25 mouse cellular contexts compared by ENCODE assay signal in genomic region chr5:25162981-25163380, GRCm38 (mm10). TPM values are rescaled to one million over a fixed set of nuclear protein-coding genes. Genes with fewer than 3 reads are reported as not detected.
DNase-seq lines count a peak whose midpoint lies in the region; ATAC-seq and TF ChIP-seq lines count a peak whose summit lies in the region.
"Had no signal": no experiment of that assay in that cellular context is flagged by ENCODE, and none has a peak within 500 bp of the region (broad histone marks: within the 10 kb centered on the region; RNA-seq: fewer than 3 reads in every experiment).

No protein-coding gene starts in this region.

- no peak overlapping the region for H3K4me2 ChIP-seq in liver, postnatal 0 days (ENCODE audit: low read depth, low read length)
- no peak overlapping the region for H3K4me2 ChIP-seq in intestine, embryonic 14.5 days (ENCODE audit: low read length)
- H3K4me2 ChIP-seq in stomach, embryonic 14.5 days (replicated peaks; ENCODE audit: low read depth, low read length), result no peak overlapping the region
- H3K4me2 ChIP-seq in forebrain, embryonic 12.5 days, result no peak overlapping the region
- H3K4me2 ChIP-seq: embryonic facial prominence, embryonic 12.5 days; heart, embryonic 13.5 days; hindbrain, embryonic 12.5 days had no signal

- TF ChIP-seq CTCF in liver, postnatal 0 days (IDR thresholded peaks at IDR 0.05; ENCODE audit: low read depth), result no peak

- H3K36me3 ChIP-seq in liver, postnatal 0 days (replicated peaks; ENCODE audit: insufficient read depth, low read length), result no peaks in the 10 kb centered on the region
- H3K36me3 ChIP-seq in intestine, embryonic 14.5 days (ENCODE audit: control insufficient read depth, insufficient read depth, low read length), result no peaks in the 10 kb centered on the region
- no peaks in the 10 kb centered on the region for H3K36me3 ChIP-seq in stomach, embryonic 14.5 days (ENCODE audit: control insufficient read depth, insufficient read depth, low read length)
- H3K36me3 ChIP-seq in forebrain, embryonic 12.5 days (replicated peaks), result no peaks in the 10 kb centered on the region
- H3K36me3 ChIP-seq: embryonic facial prominence, embryonic 12.5 days; heart, embryonic 13.5 days; hindbrain, embryonic 12.5 days had no signal

- TF ChIP-seq EP300 in liver, postnatal 0 days (IDR thresholded peaks at IDR 0.05; ENCODE audit: low read depth), result no peak

- no peaks in the 10 kb centered on the region for H3K9me3 ChIP-seq in liver, postnatal 0 days (ENCODE audit: low read length)
- no peaks in the 10 kb centered on the region for H3K9me3 ChIP-seq in intestine, embryonic 14.5 days (ENCODE audit: control insufficient read depth, low read length)
- no peaks in the 10 kb centered on the region for H3K9me3 ChIP-seq in stomach, embryonic 14.5 days (ENCODE audit: control insufficient read depth, low read depth, low read length)
- H3K9me3 ChIP-seq in forebrain, embryonic 12.5 days, result no peaks in the 10 kb centered on the region
- H3K9me3 ChIP-seq: embryonic facial prominence, embryonic 12.5 days; heart, embryonic 13.5 days; hindbrain, embryonic 12.5 days had no signal

- H3K27ac ChIP-seq in liver, postnatal 0 days (ENCODE audit: low read depth), result peak overlapping the region; percentile 92
- H3K27ac ChIP-seq in intestine, embryonic 14.5 days (ENCODE audit: low read depth), result no peak overlapping the region
- H3K27ac ChIP-seq in stomach, embryonic 14.5 days (ENCODE audit: low read length), result no peak overlapping the region
- no peak overlapping the region for H3K27ac ChIP-seq in forebrain, embryonic 12.5 days
- H3K27ac ChIP-seq: embryonic facial prominence, embryonic 12.5 days; heart, embryonic 13.5 days; hindbrain, embryonic 12.5 days had no signal

- no peak for DNase-seq in liver, postnatal 0 days
- DNase-seq in liver, result no peak
- DNase-seq in intestine, embryonic 14.5 days (ENCODE audit: low spot score), result peak; percentile 35
- no peak for DNase-seq in adrenal gland, postnatal 10 days
- no peak for DNase-seq in gastrocnemius, postnatal 36 days
- DNase-seq: adrenal gland, adult 8-10 months; cerebellum, adult 11-12 months; cerebellum, adult 9-10 months; cerebellum, postnatal 25 days; gastrocnemius, postnatal 10 days; heart, postnatal 4 days had no signal

- intact Hi-C loops in gastrocnemius, postnatal 36 days (cut with DNase I), result no loop called here

- no peak for ATAC-seq in liver, postnatal 0 days
- 0 out of 2 replicates have a peak, but pooled peaks have one; percentile 43 for ATAC-seq in intestine, embryonic 14.5 days (replicated peaks; ENCODE audit: low FRiP score, low TSS enrichment, low read depth)
- peak; percentile 81 for ATAC-seq in stomach, embryonic 14.5 days (ENCODE audit: insufficient number of reproducible peaks, insufficient read depth, low FRiP score, low read depth)
- no peak for ATAC-seq in forebrain, embryonic 12.5 days (ENCODE audit: low FRiP score)
- ATAC-seq: forebrain, embryonic 16.5 days had no signal

- peaks cover 8% of the 10 kb centered on the region for H3K4me1 ChIP-seq in liver, postnatal 0 days (ENCODE audit: insufficient read depth)
- no peaks in the 10 kb centered on the region for H3K4me1 ChIP-seq in intestine, embryonic 14.5 days (replicated peaks; ENCODE audit: control insufficient read depth, insufficient read depth, low read length)
- no peaks in the 10 kb centered on the region for H3K4me1 ChIP-seq in stomach, embryonic 14.5 days (ENCODE audit: control insufficient read depth, insufficient read depth, low read length)
- H3K4me1 ChIP-seq in forebrain, embryonic 12.5 days, result peaks cover 5% of the 10 kb centered on the region; the same call in 1 of the 2 replicates
- H3K4me1 ChIP-seq: embryonic facial prominence, embryonic 12.5 days; hindbrain, embryonic 12.5 days had no signal

- WGBS in liver, postnatal 0 days (ENCODE audit: insufficient replicate concordance), result 81% methylated on average over 4 of the region's 4 CpGs
- WGBS in intestine, embryonic 14.5 days, result 79% methylated on average over 4 of the region's 4 CpGs
- WGBS in stomach, embryonic 14.5 days, result 66% methylated on average over 4 of the region's 4 CpGs
- WGBS in forebrain, embryonic 12.5 days, result 82% methylated on average over 4 of the region's 4 CpGs

- H3K27me3 ChIP-seq in liver, postnatal 0 days (ENCODE audit: insufficient read depth, low read length), result no peaks in the 10 kb centered on the region
- H3K27me3 ChIP-seq in intestine, embryonic 14.5 days (replicated peaks; ENCODE audit: control insufficient read depth, insufficient read depth, low read length), result no peaks in the 10 kb centered on the region
- H3K27me3 ChIP-seq in stomach, embryonic 14.5 days (ENCODE audit: control insufficient read depth, insufficient read depth, low read length), result no peaks in the 10 kb centered on the region
- H3K27me3 ChIP-seq in forebrain, embryonic 12.5 days, result no peaks in the 10 kb centered on the region
- H3K27me3 ChIP-seq: CH12.LX; embryonic facial prominence, embryonic 12.5 days; hindbrain, embryonic 12.5 days had no signal

- H3K4me3 ChIP-seq in liver, postnatal 0 days (ENCODE audit: low read depth, low read length), result no peak overlapping the region
- no peak overlapping the region for H3K4me3 ChIP-seq in intestine, embryonic 14.5 days (ENCODE audit: low read depth, low read length)
- H3K4me3 ChIP-seq in stomach, embryonic 14.5 days (ENCODE audit: low read depth, low read length), result no peak overlapping the region
- no peak overlapping the region for H3K4me3 ChIP-seq in forebrain, embryonic 12.5 days (replicated peaks)
- H3K4me3 ChIP-seq: embryonic facial prominence, embryonic 12.5 days; heart, embryonic 13.5 days; hindbrain, embryonic 12.5 days had no signal

- no peak overlapping the region for H3K9ac ChIP-seq in liver, postnatal 0 days (replicated peaks)
- H3K9ac ChIP-seq in intestine, embryonic 14.5 days (ENCODE audit: low read length), result no peak overlapping the region
- H3K9ac ChIP-seq in stomach, embryonic 14.5 days (replicated peaks; ENCODE audit: low read depth, low read length), result no peak overlapping the region
- no peak overlapping the region for H3K9ac ChIP-seq in forebrain, embryonic 12.5 days
- H3K9ac ChIP-seq: embryonic facial prominence, embryonic 12.5 days; heart, embryonic 13.5 days; hindbrain, embryonic 12.5 days had no signal

RNA-seq across cellular contexts. Expression of gene Galntl5, which starts 18.3 kb away (rescaled TPM):
- polyA plus RNA-seq in liver, postnatal 0 days (2015; fragmentation: Nextera tagmentation; extraction: Ambion mirVana), result not detected in 2 replicates
- polyA plus RNA-seq in intestine, embryonic 14.5 days (2014; fragmentation: Nextera tagmentation; extraction: Ambion mirVana), result not detected in 2 replicates
- not detected in 2 replicates for polyA plus RNA-seq in stomach, embryonic 14.5 days (2014; fragmentation: Nextera tagmentation; extraction: Ambion mirVana)
- not detected in 2 replicates for polyA plus RNA-seq in forebrain, embryonic 12.5 days (2016; fragmentation: Nextera tagmentation; extraction: Ambion mirVana)
- not detected for total RNA-seq in adrenal gland, postnatal 10 days (2021)
- not detected for total RNA-seq in gastrocnemius, postnatal 36 days (2021)
- total RNA-seq: adrenal gland, adult 8-10 months; CH12.LX; ES-E14; gastrocnemius, postnatal 10 days; heart, adult 8-10 months; heart, postnatal 4 days had no signal
- polyA plus RNA-seq: cortical plate, adult 2 months; embryonic facial prominence, embryonic 12.5 days; forebrain, embryonic 11.5 days; forebrain, embryonic 16.5 days; frontal cortex, adult 2 months; heart, embryonic 13.5 days; heart, postnatal 0 days; hindbrain, embryonic 12.5 days had no signal

RNA-seq across cellular contexts. Expression of gene Galnt11, which starts 58.7 kb away (rescaled TPM):
- polyA plus RNA-seq in liver, postnatal 0 days (2015; fragmentation: Nextera tagmentation; extraction: Ambion mirVana), result 11.8 and 12.3 TPM in 2 replicates
- polyA plus RNA-seq in intestine, embryonic 14.5 days (2014; fragmentation: Nextera tagmentation; extraction: Ambion mirVana), result 42.1 and 45.5 TPM in 2 replicates
- 46.4 and 52.4 TPM in 2 replicates for polyA plus RNA-seq in stomach, embryonic 14.5 days (2014; fragmentation: Nextera tagmentation; extraction: Ambion mirVana)
- polyA plus RNA-seq in forebrain, embryonic 12.5 days (2016; fragmentation: Nextera tagmentation; extraction: Ambion mirVana), result 35.9 and 37.2 TPM in 2 replicates
- total RNA-seq in adrenal gland, postnatal 10 days (2021), result 10 to 100 TPM; 33.0 to 34.6 TPM
- total RNA-seq in gastrocnemius, postnatal 36 days (2021), result 10 to 100 TPM in 1 of 2 experiments, 1 to 10 TPM in 1; 9.6 to 10.8 TPM

RNA-seq across cellular contexts. Expression of gene E130116L18Rik, which starts 60.0 kb away (rescaled TPM):
- not detected in 2 replicates for polyA plus RNA-seq in liver, postnatal 0 days (2015; fragmentation: Nextera tagmentation; extraction: Ambion mirVana)
- polyA plus RNA-seq in intestine, embryonic 14.5 days (2014; fragmentation: Nextera tagmentation; extraction: Ambion mirVana), result not detected in 2 replicates
- not detected in 2 replicates for polyA plus RNA-seq in stomach, embryonic 14.5 days (2014; fragmentation: Nextera tagmentation; extraction: Ambion mirVana)
- polyA plus RNA-seq in forebrain, embryonic 12.5 days (2016; fragmentation: Nextera tagmentation; extraction: Ambion mirVana), result not detected in 2 replicates
- total RNA-seq in adrenal gland, postnatal 10 days (2021), result not detected
- not detected for total RNA-seq in gastrocnemius, postnatal 36 days (2021)
- total RNA-seq: adrenal gland, adult 8-10 months; CH12.LX; ES-E14; gastrocnemius, postnatal 10 days; heart, adult 8-10 months; heart, postnatal 4 days had no signal
- polyA plus RNA-seq: cortical plate, adult 2 months; embryonic facial prominence, embryonic 12.5 days; forebrain, embryonic 11.5 days; forebrain, embryonic 16.5 days; frontal cortex, adult 2 months; gonadal fat pad, adult 2 months; heart, embryonic 13.5 days; heart, postnatal 0 days; hindbrain, embryonic 12.5 days had no signal

Comparison
In these comparisons a context has a peak if more than half of its experiments do, and no peak if none do; other contexts are left out.
1. ATAC-seq: peak in intestine, embryonic 14.5 days (single experiment) and stomach, embryonic 14.5 days (single experiment); none in liver, postnatal 0 days (single experiment) and forebrain, embryonic 12.5 days (single experiment).